Mouse (Mus musculus) thymus, adult 2 months (tissue): ENCODE measurements around the gene Itfg2.

Source experiments
- CTCF ChIP-seq: fragments of 200-500 bp; IDR thresholded peaks from 2 replicates; pipeline ENCODE4 v1.5.1; 2012; ENCODE audit warnings: mild to moderate bottlenecking, control low read depth, low read length, moderate library complexity, borderline replicate concordance; ENCODE audit not compliant: control insufficient read depth, poor library complexity, insufficient read depth; ENCODE audit errors: extremely low read depth
- POLR2A ChIP-seq: fragments of 200-500 bp; IDR thresholded peaks from 2 replicates; pipeline ENCODE4 v1.6.1; 2012; ENCODE audit warnings: mild to moderate bottlenecking, low read length, control low read depth, moderate library complexity; ENCODE audit not compliant: control insufficient read depth, poor library complexity, insufficient read depth; ENCODE audit errors: extremely low read depth

DNA sequence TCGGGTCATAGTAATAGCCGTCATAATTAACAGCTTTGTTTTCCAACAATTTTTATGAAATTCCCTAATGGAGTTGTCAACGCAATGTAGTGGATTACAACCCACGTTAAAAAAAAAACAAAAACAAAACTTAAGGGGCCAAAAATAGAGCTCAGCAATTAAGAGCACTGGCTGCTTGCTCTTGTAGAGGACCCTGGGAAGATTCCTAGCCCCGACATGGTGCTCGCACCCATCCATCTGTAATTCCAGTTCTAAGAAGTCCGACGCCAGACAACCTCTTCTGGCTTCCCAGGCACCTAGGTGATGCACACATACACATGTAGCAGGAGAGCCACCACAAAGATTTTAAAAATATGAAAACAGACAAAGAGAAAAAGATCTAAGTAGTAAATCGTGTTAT lies 315 bp upstream of the Itfg2 start:
- no peak for TF ChIP-seq POLR2A
- no peak for TF ChIP-seq CTCF
